In the genomic region with DNA sequence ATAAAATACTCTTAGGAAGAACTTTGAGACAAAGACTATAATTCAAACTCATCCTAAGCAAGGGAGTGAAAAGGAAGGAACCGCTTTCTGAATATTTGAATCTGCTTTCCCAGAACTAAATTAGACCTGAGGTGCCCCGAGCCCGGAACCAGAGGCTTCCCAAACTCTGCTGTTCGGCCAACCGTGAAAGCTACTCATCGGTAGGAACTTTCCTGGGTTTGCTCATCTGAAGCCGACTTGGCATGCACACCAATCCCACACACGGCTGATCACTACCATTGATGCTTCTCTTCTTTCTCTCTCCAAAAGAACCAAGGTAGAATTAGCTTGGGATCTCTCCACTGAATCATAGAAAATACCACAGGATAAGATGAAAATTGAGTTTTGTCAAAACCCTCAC, we compare ENCODE assay signal across 17 mouse cellular contexts. TPM values are rescaled to one million over a fixed set of nuclear protein-coding genes. Genes with fewer than 3 reads are reported as not detected.
DNase-seq lines count a peak whose midpoint lies in the region; ATAC-seq and TF ChIP-seq lines count a peak whose summit lies in the region.
"Had no signal": no experiment of that assay in that cellular context is flagged by ENCODE, and none has a peak within 500 bp of the region (broad histone marks: within the 10 kb centered on the region; RNA-seq: fewer than 3 reads in every experiment).

No protein-coding gene starts in this region.

- peaks cover 46% of the 10 kb centered on the region for H3K4me1 ChIP-seq in heart, embryonic 12.5 days (replicated peaks)
- peaks cover 70% of the 10 kb centered on the region for H3K4me1 ChIP-seq in E14TG2a.4 (replicated peaks; ENCODE audit: low read depth, low read length)
- peaks cover 2% of the 10 kb centered on the region; the same call in 1 of the 2 replicates for H3K4me1 ChIP-seq in midbrain, embryonic 11.5 days (ENCODE audit: control insufficient read depth, insufficient read depth, low read length)
- H3K4me1 ChIP-seq: hindbrain, embryonic 15.5 days had no signal

- no peaks in the 10 kb centered on the region for H3K9me3 ChIP-seq in heart, embryonic 12.5 days (replicated peaks)
- no peaks in the 10 kb centered on the region for H3K9me3 ChIP-seq in E14TG2a.4 (ENCODE audit: low read length)
- H3K9me3 ChIP-seq in midbrain, embryonic 11.5 days (ENCODE audit: control insufficient read depth, low read length) = no peaks in the 10 kb centered on the region
- H3K9me3 ChIP-seq: forebrain, embryonic 10.5 days; heart, embryonic 10.5 days; hindbrain, embryonic 15.5 days; liver, embryonic 13.5 days; neural tube, embryonic 13.5 days had no signal

- 84% methylated on average over 8 of the region's 8 CpGs for WGBS in heart, embryonic 12.5 days
- 57% methylated on average over 8 of the region's 8 CpGs for WGBS in midbrain, embryonic 11.5 days

- ATAC-seq in heart, embryonic 12.5 days (ENCODE audit: insufficient number of reproducible peaks, low FRiP score) = no peak
- ATAC-seq in midbrain, embryonic 11.5 days (ENCODE audit: low FRiP score) = no peak

- no peak overlapping the region for H3K9ac ChIP-seq in heart, embryonic 12.5 days
- no peak overlapping the region for H3K9ac ChIP-seq in midbrain, embryonic 11.5 days (ENCODE audit: low read length)
- H3K9ac ChIP-seq: hindbrain, embryonic 15.5 days; liver, embryonic 13.5 days; neural tube, embryonic 13.5 days had no signal

- TF ChIP-seq CTCF in E14TG2a.4 (conservative IDR thresholded peaks at IDR 0.05; ENCODE audit: low read length) = no peak
- no peak for TF ChIP-seq CTCF in left cerebral cortex, adult 2 months (IDR thresholded peaks at IDR 0.05)

- H3K4me3 ChIP-seq in heart, embryonic 12.5 days = no peak overlapping the region
- H3K4me3 ChIP-seq in E14TG2a.4 (replicated peaks; ENCODE audit: low read length) = peak overlapping the region; percentile 32; the same call in 1 of the 2 replicates
- no peak overlapping the region for H3K4me3 ChIP-seq in midbrain, embryonic 11.5 days (ENCODE audit: low read depth, low read length)
- no peak overlapping the region for H3K4me3 ChIP-seq in left cerebral cortex, adult 2 months
- H3K4me3 ChIP-seq: forebrain, embryonic 10.5 days; heart, embryonic 10.5 days; hindbrain, embryonic 15.5 days; liver, embryonic 13.5 days; neural tube, embryonic 13.5 days had no signal

- peak overlapping the region; percentile 58; the same call in 1 of the 2 replicates for H3K27ac ChIP-seq in heart, embryonic 12.5 days (ENCODE audit: poor library complexity, severe bottlenecking)
- H3K27ac ChIP-seq in midbrain, embryonic 11.5 days (ENCODE audit: low read depth, low read length) = no peak overlapping the region
- no peak overlapping the region for H3K27ac ChIP-seq in left cerebral cortex, adult 2 months
- H3K27ac ChIP-seq: hindbrain, embryonic 15.5 days; neural tube, embryonic 13.5 days had no signal

- H3K36me3 ChIP-seq in heart, embryonic 12.5 days = no peaks in the 10 kb centered on the region
- no peaks in the 10 kb centered on the region for H3K36me3 ChIP-seq in E14TG2a.4 (ENCODE audit: insufficient read depth, low read length)
- H3K36me3 ChIP-seq in midbrain, embryonic 11.5 days (ENCODE audit: control insufficient read depth, insufficient read depth, low read length) = no peaks in the 10 kb centered on the region
- H3K36me3 ChIP-seq: forebrain, embryonic 10.5 days; heart, embryonic 10.5 days; hindbrain, embryonic 15.5 days; liver, embryonic 13.5 days; neural tube, embryonic 13.5 days had no signal

- intact Hi-C loops in heart, postnatal 14 days (cut with DNase I) = no loop called here
- intact Hi-C loops in left cerebral cortex, adult 2 months (cut with DNase I) = no loop called here

- no peak overlapping the region for H3K4me2 ChIP-seq in heart, embryonic 12.5 days
- H3K4me2 ChIP-seq in midbrain, embryonic 11.5 days = no peak overlapping the region
- H3K4me2 ChIP-seq: hindbrain, embryonic 15.5 days; liver, embryonic 13.5 days; neural tube, embryonic 13.5 days had no signal

- no peak for DNase-seq in heart, postnatal 14 days
- DNase-seq in kidney, adult 8-10 months = peak; percentile 70 to 74
- peak; percentile 70 for DNase-seq in kidney, postnatal 14 days
- no peak for DNase-seq in lung, postnatal 25 days (ENCODE audit: low spot score)
- no peak for DNase-seq in midbrain, embryonic 11.5 days (ENCODE audit: low spot score, missing footprints)
- DNase-seq in left cerebral cortex, adult 2 months (ENCODE audit: extremely low spot score in 1 of 2, low spot score in 2 of 2) = no peak
- DNase-seq: cerebellum, adult 8-10 months; gastrocnemius, postnatal 25 days; liver, embryonic 13.5 days; midbrain, embryonic 14.5 days; thymus, postnatal 14 days had no signal

- no peaks in the 10 kb centered on the region for H3K27me3 ChIP-seq in heart, embryonic 12.5 days (replicated peaks)
- H3K27me3 ChIP-seq in E14TG2a.4 (ENCODE audit: insufficient read depth, low read length) = peaks cover 12% of the 10 kb centered on the region; the same call in 1 of the 2 replicates
- no peaks in the 10 kb centered on the region for H3K27me3 ChIP-seq in midbrain, embryonic 11.5 days (ENCODE audit: control insufficient read depth, insufficient read depth, low read length)
- H3K27me3 ChIP-seq: hindbrain, embryonic 15.5 days; liver, embryonic 13.5 days; neural tube, embryonic 13.5 days had no signal

RNA-seq across cellular contexts. Expression of a gene that starts 55.6 kb away (rescaled TPM):
- polyA plus RNA-seq in heart, embryonic 12.5 days (2016; fragmentation: Nextera tagmentation; extraction: Ambion mirVana) = 27.0 and 27.4 TPM in 2 replicates
- 10 to 100 TPM in 1 of 2 experiments, 1 to 10 TPM in 1; 9.9 to 12.6 TPM for total RNA-seq in heart, postnatal 14 days (2021)
- polyA plus RNA-seq in midbrain, embryonic 11.5 days (2014; fragmentation: Nextera tagmentation; extraction: Ambion mirVana) = 33.1 and 35.7 TPM in 2 replicates
- total RNA-seq in left cerebral cortex, adult 2 months (2021) = 10 to 100 TPM; 17.1 to 18.8 TPM

Comparison
In these comparisons a context has a peak if more than half of its experiments do, and no peak if none do; other contexts are left out.
1. DNase-seq: peak in kidney, adult 8-10 months (2 of 2) and kidney, postnatal 14 days (single experiment); none in heart, postnatal 14 days (0 of 2), lung, postnatal 25 days (single experiment), midbrain, embryonic 11.5 days (single experiment) and left cerebral cortex, adult 2 months (0 of 2).